Mouse (Mus musculus): ENCODE data around the gene Rpgrip1l. TPM values are rescaled to one million over a fixed set of nuclear protein-coding genes. Genes with fewer than 3 reads are reported as not detected.

The Rpgrip1l gene
- polyA plus RNA-seq, 1 experiment: 9.9 TPM

DNA sequence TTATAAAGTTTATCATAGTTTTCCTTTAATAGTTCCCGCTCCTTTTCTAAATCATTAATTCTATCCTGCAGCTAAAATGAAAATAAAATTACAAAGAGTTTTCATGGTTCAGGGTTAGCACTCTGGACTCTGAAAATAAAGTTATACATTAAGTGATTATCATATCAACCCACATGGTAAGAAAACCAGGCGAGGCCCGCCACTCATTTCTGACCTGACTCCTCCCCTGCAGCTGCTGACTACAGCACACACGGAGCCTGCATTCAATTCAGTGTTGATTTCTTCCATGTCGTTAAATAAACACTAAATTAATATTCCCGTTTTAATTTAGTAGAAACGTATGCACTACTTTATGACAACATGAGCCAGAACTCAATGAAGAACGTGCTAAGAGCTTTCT is 26.8 kb downstream of the Rpgrip1l start:
- no peaks in the 10 kb centered on the region for H3K9me3 ChIP-seq (replicated peaks; ENCODE audit: control insufficient read depth, insufficient read depth, low read length, poor library complexity, severe bottlenecking)
- H3K4me3 ChIP-seq (ENCODE audit: low read depth, low read length): no peak overlapping the region
- TF ChIP-seq POLR2A (IDR thresholded peaks at IDR 0.05; ENCODE audit: insufficient read depth, low read length) (no peak), EP300 (IDR thresholded peaks at IDR 0.05; ENCODE audit: insufficient read depth, low read depth, low read length) (no peak), CTCF (IDR thresholded peaks at IDR 0.05; ENCODE audit: low read depth, low read length) (no peak)
- no peaks in the 10 kb centered on the region for H3K4me1 ChIP-seq (ENCODE audit: control insufficient read depth, insufficient read depth, low read length)
- H3K27ac ChIP-seq (ENCODE audit: insufficient read depth, low read length): no peak overlapping the region
- H3K27me3 ChIP-seq (ENCODE audit: control insufficient read depth, insufficient read depth, low read length, poor library complexity, severe bottlenecking): no peaks in the 10 kb centered on the region
- H3K9ac ChIP-seq (ENCODE audit: low read depth, poor library complexity, severe bottlenecking): no peak overlapping the region
- no peaks in the 10 kb centered on the region for H3K36me3 ChIP-seq (ENCODE audit: control insufficient read depth, insufficient read depth, low read length, poor library complexity, severe bottlenecking)

DNA sequence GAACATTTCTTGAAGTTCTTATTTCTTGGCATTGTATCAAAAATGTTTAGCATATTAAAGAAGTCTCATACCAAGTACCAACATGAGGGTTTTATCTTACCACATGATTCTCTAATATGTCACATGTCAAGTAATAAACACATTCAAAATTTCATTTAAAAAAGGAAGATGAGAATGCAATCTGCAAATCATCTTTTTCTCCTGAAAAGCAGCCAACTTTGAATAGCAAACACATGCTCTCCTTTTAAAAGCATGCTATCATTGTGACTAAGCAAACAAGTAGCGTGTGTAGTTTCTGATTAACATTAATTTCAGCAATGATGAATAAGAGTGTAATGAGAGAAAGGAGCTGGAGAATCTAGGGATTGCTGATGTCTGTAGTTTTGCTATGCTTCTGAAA is 29.2 kb downstream of the Rpgrip1l start:
- TF ChIP-seq CTCF (IDR thresholded peaks at IDR 0.05; ENCODE audit: low read depth, low read length) (no peak), EP300 (IDR thresholded peaks at IDR 0.05; ENCODE audit: insufficient read depth, low read depth, low read length) (no peak), POLR2A (IDR thresholded peaks at IDR 0.05; ENCODE audit: insufficient read depth, low read length) (no peak)
- Histone ChIP-seq H3K9me3 (replicated peaks; ENCODE audit: control insufficient read depth, insufficient read depth, low read length, poor library complexity, severe bottlenecking) (no peaks in the 10 kb centered on the region), H3K36me3 (ENCODE audit: control insufficient read depth, insufficient read depth, low read length, poor library complexity, severe bottlenecking) (no peaks in the 10 kb centered on the region), H3K27me3 (ENCODE audit: control insufficient read depth, insufficient read depth, low read length, poor library complexity, severe bottlenecking) (no peaks in the 10 kb centered on the region), H3K4me1 (ENCODE audit: control insufficient read depth, insufficient read depth, low read length) (no peaks in the 10 kb centered on the region), H3K27ac (ENCODE audit: insufficient read depth, low read length) (no peak overlapping the region), H3K4me3 (ENCODE audit: low read depth, low read length) (no peak overlapping the region), H3K9ac (ENCODE audit: low read depth, poor library complexity, severe bottlenecking) (no peak overlapping the region)

DNA sequence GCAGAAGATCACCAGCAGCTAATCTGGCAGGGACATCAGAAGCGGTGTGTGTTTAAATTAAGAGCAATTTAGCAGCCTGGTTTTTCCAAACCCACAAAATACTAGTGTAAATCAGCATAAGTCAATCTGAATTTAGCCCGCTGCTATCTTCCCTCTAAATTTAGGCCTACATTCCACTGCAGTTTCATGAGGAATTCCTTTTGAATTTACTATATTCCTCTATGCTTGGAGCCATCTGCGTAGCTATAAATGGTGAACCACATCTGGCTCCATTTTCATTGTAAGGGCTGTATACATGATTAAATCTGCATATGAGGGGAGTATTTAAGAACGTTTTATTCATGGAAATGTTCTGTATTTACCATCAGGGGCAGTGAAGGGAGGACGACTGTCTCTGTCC is 30.4 kb downstream of the Rpgrip1l start:
- TF ChIP-seq CTCF (IDR thresholded peaks at IDR 0.05; ENCODE audit: low read depth, low read length): no peak
- TF ChIP-seq EP300 (IDR thresholded peaks at IDR 0.05; ENCODE audit: insufficient read depth, low read depth, low read length): no peak
- no peak for TF ChIP-seq POLR2A (IDR thresholded peaks at IDR 0.05; ENCODE audit: insufficient read depth, low read length)
- no peaks in the 10 kb centered on the region for H3K4me1 ChIP-seq (ENCODE audit: control insufficient read depth, insufficient read depth, low read length)
- no peak overlapping the region for H3K27ac ChIP-seq (ENCODE audit: insufficient read depth, low read length)
- H3K9me3 ChIP-seq (replicated peaks; ENCODE audit: control insufficient read depth, insufficient read depth, low read length, poor library complexity, severe bottlenecking): no peaks in the 10 kb centered on the region
- no peaks in the 10 kb centered on the region for H3K27me3 ChIP-seq (ENCODE audit: control insufficient read depth, insufficient read depth, low read length, poor library complexity, severe bottlenecking)
- no peaks in the 10 kb centered on the region for H3K36me3 ChIP-seq (ENCODE audit: control insufficient read depth, insufficient read depth, low read length, poor library complexity, severe bottlenecking)
- no peak overlapping the region for H3K4me3 ChIP-seq (ENCODE audit: low read depth, low read length)
- H3K9ac ChIP-seq (ENCODE audit: low read depth, poor library complexity, severe bottlenecking): no peak overlapping the region

DNA sequence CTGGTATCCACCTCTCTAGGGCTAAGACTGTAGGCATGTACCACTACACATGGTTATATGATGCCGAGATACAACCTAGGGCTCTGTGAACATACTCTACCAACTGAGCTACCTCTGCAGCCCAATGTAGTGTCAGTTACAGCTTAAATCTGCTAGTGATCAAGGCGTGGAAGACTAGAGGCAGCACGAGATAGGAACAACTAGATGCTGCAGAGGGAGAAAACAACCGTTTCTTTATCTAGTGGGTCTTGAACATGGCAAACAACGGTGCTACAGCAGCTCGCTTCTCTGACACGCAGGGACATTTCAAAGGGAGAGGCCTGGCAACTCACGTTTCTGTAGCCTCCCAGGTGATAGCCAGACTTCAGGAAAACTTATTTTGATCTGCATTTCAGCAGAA is 31.5 kb downstream of the Rpgrip1l start:
- no peak for TF ChIP-seq EP300 (IDR thresholded peaks at IDR 0.05; ENCODE audit: insufficient read depth, low read depth, low read length)
- TF ChIP-seq CTCF (IDR thresholded peaks at IDR 0.05; ENCODE audit: low read depth, low read length): no peak
- no peak for TF ChIP-seq POLR2A (IDR thresholded peaks at IDR 0.05; ENCODE audit: insufficient read depth, low read length)

DNA sequence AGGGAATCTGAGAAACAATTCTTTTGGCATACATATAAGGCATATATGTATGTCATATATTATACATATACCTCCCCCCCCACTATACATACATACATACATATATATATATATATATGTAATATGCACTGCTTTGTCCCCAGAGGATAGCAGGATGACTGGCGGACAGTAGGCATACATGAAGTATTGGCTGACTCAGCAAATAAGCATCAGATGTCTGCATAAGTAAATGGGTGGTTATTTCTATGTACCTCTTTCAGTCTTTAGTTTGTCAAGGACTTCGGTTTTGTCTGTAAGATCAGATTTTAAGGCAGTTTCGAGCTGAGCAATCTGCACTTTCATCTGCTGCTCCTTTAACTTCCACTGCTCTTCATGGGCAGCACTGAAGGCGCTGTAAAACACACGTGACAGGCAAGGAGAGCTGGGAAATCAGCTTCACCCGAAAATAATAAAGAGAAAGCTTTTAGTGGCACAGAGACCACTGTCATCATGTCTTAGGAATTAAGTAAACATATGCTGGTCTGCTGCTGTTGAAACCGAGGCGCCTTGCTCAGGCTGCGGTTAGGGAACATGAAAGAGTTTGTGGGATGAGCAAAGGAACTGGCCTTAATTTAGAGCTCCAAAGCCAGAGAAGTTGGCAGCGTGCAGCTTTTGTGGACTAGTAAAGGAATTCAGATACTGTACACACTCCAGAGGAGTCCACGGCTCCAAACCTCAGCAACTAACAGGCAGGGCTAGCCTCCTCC is 32.4 kb downstream of the Rpgrip1l start:
- no peak overlapping the region for H3K27ac ChIP-seq (ENCODE audit: insufficient read depth, low read length)
- H3K4me1 ChIP-seq (ENCODE audit: control insufficient read depth, insufficient read depth, low read length): no peaks in the 10 kb centered on the region

More for the DNA sequence above, 31.5 kb downstream of the Rpgrip1l start:
- H3K9ac ChIP-seq (ENCODE audit: low read depth, poor library complexity, severe bottlenecking): no peak overlapping the region
- no peaks in the 10 kb centered on the region for H3K27me3 ChIP-seq (ENCODE audit: control insufficient read depth, insufficient read depth, low read length, poor library complexity, severe bottlenecking)
- H3K4me3 ChIP-seq (ENCODE audit: low read depth, low read length): no peak overlapping the region
- no peak overlapping the region for H3K27ac ChIP-seq (ENCODE audit: insufficient read depth, low read length)
- H3K4me1 ChIP-seq (ENCODE audit: control insufficient read depth, insufficient read depth, low read length): no peaks in the 10 kb centered on the region
- H3K9me3 ChIP-seq (replicated peaks; ENCODE audit: control insufficient read depth, insufficient read depth, low read length, poor library complexity, severe bottlenecking): no peaks in the 10 kb centered on the region
- no peaks in the 10 kb centered on the region for H3K36me3 ChIP-seq (ENCODE audit: control insufficient read depth, insufficient read depth, low read length, poor library complexity, severe bottlenecking)

DNA sequence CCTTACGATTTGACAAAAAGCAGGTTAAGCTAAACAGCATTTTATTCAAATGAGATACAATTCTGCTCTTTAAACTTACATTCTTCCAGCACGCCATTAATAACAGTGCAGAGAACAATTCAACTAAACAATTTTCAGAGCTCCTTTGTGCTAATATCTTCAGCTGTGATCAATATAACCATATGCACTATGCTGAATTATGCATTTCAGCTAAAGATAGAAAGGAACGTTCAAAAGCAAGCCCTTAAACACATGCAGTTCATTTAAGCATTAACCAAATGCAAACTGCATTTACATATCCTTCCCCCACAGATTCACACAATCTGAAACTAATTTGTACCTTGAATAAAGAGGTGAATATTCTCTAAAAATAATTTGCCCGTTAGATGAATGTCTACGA is 35.0 kb downstream of the Rpgrip1l start:
- Histone ChIP-seq H3K4me3 (ENCODE audit: low read depth, low read length) (no peak overlapping the region), H3K4me1 (ENCODE audit: control insufficient read depth, insufficient read depth, low read length) (no peaks in the 10 kb centered on the region), H3K9ac (ENCODE audit: low read depth, poor library complexity, severe bottlenecking) (no peak overlapping the region), H3K9me3 (replicated peaks; ENCODE audit: control insufficient read depth, insufficient read depth, low read length, poor library complexity, severe bottlenecking) (no peaks in the 10 kb centered on the region; the same call in 1 of the 2 replicates), H3K27ac (ENCODE audit: insufficient read depth, low read length) (no peak overlapping the region), H3K36me3 (ENCODE audit: control insufficient read depth, insufficient read depth, low read length, poor library complexity, severe bottlenecking) (no peaks in the 10 kb centered on the region), H3K27me3 (ENCODE audit: control insufficient read depth, insufficient read depth, low read length, poor library complexity, severe bottlenecking) (no peaks in the 10 kb centered on the region)
- TF ChIP-seq POLR2A (IDR thresholded peaks at IDR 0.05; ENCODE audit: insufficient read depth, low read length): no peak
- TF ChIP-seq CTCF (IDR thresholded peaks at IDR 0.05; ENCODE audit: low read depth, low read length): no peak
- TF ChIP-seq EP300 (IDR thresholded peaks at IDR 0.05; ENCODE audit: insufficient read depth, low read depth, low read length): no peak

More for the DNA sequence above, 32.4 kb downstream of the Rpgrip1l start:
- no peaks in the 10 kb centered on the region; the same call in 1 of the 2 replicates for H3K9me3 ChIP-seq (replicated peaks; ENCODE audit: control insufficient read depth, insufficient read depth, low read length, poor library complexity, severe bottlenecking)
- TF ChIP-seq CTCF (IDR thresholded peaks at IDR 0.05; ENCODE audit: low read depth, low read length) (no peak), POLR2A (IDR thresholded peaks at IDR 0.05; ENCODE audit: insufficient read depth, low read length) (no peak), EP300 (IDR thresholded peaks at IDR 0.05; ENCODE audit: insufficient read depth, low read depth, low read length) (no peak)
- H3K27me3 ChIP-seq (ENCODE audit: control insufficient read depth, insufficient read depth, low read length, poor library complexity, severe bottlenecking): no peaks in the 10 kb centered on the region
- H3K36me3 ChIP-seq (ENCODE audit: control insufficient read depth, insufficient read depth, low read length, poor library complexity, severe bottlenecking): no peaks in the 10 kb centered on the region
- no peak overlapping the region for H3K4me3 ChIP-seq (ENCODE audit: low read depth, low read length)
- no peak overlapping the region for H3K9ac ChIP-seq (ENCODE audit: low read depth, poor library complexity, severe bottlenecking)

Measured in ES-Bruce4 (cell line).